Mouse (Mus musculus) right cerebral cortex, postnatal 4 days (tissue): Measurements from ENCODE around the gene Serpina1e.

Experiments
- DNase-seq: peaks from one replicate; pipeline ENCODE4 v3.0.0-alpha.2; 2022

Serpina1e gene

DNA sequence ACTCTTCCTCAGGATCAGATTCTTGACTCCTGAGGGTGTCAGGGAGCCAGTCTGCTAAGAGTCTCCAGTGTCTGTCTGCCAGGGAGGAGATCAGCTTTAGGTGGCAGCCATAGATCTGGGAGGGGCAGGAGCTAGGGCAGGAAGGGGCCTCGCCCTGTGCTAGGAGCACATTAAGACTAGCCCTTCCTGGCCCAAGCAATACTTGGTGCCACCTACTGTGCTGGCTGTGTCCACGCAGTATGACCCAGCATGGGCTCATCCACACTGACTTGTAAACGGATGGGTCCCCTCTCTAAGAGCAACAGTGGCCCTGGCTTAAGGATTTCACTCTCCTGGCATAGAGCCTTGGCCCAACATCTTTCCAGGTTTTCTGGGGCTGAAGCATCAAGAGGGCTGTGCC, at the start of gene Serpina1e:
Gene Serpina1e (minus strand): TSS at position 178 of the 400 bp plus-strand sequence.
- DNase-seq: no peak

DNA sequence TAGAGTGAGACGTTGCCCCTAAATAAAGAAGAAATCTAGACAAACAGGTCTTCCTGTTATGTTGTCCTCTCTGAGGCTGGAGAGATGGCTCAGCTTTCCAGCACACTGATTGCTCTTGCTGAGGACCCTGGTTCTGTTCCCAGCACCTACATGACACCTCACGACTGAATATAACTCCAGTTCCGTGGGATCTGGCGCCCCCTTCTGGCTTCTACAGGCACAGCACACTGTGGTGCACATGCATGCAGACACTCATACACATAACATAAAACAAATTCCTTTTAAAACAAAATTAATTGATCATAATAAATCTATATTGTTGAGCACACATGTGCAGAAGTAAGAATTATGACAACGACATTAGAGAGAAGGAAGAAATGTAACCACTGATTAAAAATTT, 45.9 kb upstream of the Serpina1e start:
- DNase-seq: no peak

DNA sequence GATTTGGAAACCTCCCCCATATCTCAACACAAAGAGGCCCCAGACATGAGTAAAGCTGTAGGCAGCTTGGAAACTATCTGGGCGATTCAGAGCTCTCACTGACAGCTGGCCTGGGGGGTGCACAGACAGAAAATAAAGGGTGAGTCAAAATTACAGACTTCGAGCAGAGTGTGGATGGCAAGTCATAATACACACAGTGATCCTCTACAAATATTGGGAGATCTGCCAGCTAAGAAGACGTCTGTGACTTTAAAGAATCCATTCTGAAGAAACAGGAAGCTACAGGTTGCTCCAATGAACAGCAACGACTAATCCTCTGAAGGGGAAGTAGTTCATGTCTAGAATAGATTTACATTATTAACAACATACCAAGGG, 44.5 kb upstream of the Serpina1e start:
- no peak for DNase-seq

DNA sequence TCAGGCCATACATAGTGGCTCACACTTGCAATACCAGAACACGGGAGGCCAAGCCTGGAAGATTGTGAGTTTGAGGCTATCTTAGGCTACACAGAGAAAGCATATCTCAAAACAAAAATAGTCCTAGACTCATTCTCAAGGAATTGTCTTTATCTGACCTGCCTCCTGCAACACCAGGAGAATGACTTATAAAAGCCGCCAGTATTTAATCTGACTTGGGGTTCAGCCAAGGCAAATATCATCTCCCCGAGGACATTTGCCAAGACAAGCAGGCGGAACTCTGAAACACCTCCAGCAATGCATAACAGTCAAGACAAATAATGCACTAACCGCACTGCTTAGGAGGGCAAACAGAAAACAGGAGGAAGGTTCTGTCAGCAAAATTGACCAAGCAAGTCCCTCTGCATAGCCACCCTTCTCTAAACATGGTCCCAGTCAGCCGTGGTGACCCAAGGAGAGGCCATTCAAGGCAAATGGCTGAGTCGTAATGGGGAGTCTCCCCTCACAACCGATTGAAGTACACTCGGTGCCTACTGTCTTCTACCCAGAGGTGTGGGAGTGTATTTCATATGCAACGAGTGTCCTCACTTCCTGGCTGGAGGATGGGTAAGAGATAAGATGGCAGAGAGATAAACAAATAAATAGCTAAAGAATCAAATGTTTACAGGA, 43.9 kb upstream of the Serpina1e start:
- DNase-seq: no peak

DNA sequence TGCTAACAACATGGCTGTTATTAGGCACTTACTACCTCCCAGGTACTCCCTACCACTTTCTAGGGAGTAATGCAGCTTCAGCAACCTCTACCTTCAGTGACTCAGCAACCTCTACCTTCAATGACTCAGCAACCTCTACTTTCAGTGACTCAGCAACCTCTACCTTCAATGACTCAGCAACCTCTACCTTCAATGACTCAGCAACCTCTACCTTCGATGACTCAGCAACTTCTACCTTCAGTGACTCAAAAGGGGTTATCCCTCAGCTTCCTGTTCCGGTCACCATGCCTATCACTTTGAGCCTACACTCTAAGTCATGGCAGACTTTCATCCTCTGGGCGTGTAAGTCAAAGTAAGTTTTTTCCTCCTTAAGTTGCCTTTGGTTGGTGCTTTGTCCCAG, 41.8 kb upstream of the Serpina1e start:
- DNase-seq: no peak

DNA sequence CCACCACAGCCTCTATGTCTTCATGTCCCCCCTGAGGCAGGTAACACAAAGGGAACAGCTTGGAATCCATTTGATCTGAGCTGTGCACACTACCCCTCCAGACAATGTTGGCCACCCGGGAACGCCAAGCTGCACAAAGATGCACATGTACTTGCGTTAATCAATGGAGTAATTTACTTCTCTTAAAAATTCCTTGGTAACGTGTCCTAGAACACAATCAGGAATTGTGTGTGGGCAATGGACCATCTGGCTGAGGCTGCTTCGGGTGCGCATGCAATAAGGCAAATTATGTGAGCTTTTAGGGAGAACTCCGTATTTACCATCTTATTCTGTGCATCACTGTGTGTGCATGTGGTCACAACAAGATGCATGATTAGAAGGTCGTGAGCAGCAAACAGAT, 40.8 kb upstream of the Serpina1e start:
- no peak for DNase-seq

DNA sequence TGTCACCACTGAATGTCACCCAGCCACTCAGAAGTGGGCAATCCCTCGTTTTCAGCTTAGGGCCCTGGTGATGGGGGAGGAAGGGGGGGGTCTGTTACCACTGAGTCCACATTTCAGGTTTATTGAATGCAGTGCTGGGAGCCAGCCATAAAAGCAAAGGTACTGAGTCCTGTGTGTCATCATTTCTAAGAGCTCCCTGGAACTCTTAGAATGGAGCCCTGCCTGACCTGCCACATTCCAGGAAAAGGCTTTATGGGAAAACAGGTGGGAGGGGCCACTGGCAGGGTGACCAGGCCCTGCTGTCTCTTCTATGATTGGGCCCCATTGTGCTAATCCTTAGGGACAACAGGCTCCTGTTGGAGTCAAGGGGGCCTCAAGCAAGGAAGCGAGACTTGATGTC, 37.7 kb upstream of the Serpina1e start:
- DNase-seq: no peak

DNA sequence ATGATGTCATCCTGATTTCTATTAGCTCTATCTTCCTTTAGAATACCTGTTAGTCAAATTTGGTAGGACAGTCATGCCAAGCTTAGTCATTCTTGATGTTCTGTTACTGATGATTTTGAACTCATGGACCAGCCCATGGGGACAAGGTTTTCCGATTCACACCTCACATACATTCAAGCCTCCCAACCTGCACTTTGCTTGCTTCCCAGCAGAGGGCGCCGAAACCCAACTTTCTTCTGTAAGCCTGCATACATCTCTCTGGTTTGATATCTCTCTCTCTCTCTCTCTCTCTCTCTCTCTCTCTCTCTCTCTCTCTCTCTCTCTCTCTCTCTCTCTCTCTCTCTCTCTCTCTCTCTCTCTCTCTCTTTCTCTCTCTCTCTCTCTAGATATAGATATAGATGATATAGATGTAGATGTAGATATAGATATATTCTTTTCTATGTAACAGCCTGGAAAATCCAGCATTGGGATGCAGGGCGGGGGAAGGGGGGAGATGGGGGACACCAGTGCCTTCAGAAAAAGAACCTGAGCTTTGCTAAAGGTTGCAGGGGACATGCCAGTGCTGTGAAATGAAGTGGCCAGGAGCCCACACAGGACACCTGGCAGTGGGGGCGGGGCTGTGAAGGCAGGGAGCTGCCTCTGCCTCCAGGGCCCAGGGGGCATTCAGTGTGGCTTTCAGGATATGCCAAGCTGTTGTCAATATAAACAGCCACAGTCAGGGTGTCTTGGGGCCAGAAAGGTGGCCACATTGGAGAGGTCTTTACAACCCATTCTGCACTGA, 36.7 kb upstream of the Serpina1e start:
- peak; percentile 80 for DNase-seq

DNA sequence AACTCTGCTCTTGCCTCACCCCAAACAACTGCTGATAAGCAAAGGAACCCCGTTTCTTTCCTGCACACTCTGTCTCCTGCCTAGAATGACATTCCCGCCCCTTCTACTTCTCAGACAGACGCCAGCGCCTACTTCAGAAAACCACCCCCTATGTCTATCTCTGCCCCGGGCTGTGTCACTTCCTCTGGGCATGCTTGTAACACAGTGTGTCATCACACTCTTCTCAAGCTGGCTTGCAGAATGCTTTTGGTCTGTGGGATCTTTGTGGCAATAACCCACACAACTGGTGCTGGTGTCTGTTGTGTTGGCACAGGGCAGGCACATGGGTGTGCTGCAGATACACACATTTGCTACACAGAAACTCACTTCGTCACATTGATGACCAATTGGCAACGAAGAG, 34.2 kb upstream of the Serpina1e start:
- no peak for DNase-seq

DNA sequence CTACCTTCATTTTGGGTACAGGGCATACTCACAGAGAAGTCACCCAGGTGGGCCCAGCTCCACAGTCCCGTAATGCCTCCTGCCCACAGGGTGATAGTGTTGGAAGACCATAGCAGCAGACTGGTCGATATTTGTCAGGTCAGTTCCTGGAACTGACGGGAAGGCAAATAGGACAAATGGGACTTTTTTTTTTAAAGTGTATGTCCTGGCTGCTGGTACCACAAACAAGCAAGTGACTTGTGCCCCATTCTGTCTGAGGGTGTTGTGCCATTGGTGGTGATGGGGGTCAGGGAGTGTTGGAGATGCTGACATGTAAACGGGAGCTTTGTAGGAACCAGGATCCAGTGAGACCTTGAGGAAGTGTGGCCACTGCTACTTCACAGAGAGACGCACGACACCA, 31.1 kb upstream of the Serpina1e start, which contains the start of gene Serpina11:
Gene Serpina11 (minus strand): TSS at position 101 of the 400 bp plus-strand sequence.
- DNase-seq: no peak

DNA sequence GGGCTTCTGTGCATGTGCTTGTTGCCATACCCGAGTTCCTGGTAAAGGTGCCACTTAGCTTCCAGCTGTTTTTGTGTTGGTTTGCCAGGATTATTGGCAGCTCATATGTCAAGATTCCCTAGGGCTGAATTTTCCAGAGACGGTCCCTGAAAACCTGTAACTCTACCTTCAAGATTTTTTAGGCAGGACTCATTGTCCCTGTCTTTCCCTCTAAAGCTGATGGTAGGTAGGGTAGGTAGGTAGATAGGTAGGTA, 30.7 kb upstream of the Serpina1e start:
- no peak for DNase-seq

DNA sequence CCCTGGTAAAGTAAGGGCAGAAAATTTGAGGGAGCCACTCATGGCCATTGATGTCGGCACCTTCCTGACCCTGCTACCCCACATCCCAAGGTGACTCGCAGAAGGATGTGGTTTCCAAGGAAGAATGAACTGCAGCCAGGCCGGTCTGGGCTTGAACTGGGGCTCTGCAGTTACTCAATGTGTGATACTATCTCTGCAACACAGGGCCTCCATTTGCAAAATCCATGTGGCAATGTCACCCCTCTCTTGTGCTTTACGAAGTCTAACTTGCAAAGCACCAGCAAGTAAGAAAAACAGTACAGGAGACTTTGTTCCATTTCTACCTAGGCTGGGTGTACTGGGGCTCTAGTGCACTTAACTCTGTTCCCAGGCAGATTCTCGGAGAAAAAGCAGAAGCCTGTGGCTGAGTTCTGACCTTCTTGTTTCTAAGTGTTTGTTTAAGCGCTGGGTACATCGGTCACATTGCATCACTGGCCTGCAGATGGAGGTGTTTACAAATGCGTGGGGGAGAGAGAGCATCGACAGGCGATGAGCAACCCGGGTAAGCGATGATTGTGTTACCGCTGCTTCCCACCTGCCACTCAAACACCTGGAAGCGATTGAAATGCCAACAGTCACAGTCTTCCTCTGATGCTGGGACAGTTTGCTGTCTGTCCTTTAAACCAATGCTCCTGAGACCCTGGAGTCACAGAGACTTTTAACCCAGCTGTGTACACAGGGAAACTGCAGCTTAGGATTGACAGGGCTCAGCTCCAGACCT, 30.2 kb upstream of the Serpina1e start:
- DNase-seq: no peak

DNA sequence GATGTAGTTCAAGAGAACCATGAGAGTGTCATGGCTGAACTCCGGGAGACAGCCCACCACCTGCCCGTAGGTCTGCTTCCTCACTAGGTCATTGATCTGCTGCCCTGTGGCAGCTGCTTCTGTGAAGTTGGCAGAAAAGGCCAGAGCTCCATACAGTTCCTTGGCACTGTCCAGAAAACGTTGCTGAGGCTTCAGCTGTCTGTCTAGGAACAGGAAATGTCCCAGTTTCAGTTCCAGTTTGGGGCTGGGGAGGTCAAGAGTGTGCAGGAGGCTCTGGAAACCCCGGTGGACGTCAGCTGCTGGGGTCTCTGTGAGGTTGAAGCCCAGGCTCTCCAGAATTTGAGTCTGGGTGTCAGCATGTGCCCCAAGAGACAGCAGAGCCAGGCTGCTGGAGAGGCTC, 27.1 kb upstream of the Serpina1e start:
- DNase-seq: no peak

DNA sequence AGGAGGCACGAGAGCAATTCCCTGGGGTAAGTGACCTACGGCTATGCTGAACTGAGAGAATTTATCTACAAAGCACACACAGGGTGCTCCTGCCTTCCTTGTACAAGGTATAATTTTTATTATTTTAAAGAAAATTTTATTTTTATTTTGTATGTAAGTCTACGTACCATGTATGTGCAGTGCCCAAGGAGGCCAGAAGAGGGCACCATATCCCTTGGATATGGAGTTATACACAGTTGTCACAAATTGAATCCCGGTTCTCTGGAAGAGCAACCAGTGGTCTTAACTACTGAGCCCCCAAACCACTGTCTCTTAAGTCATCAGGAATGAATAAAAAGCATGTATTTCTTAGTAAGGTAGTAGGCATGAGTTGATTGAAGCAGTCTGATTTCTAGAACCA, 26.2 kb upstream of the Serpina1e start:
- DNase-seq: peak; percentile 81

DNA sequence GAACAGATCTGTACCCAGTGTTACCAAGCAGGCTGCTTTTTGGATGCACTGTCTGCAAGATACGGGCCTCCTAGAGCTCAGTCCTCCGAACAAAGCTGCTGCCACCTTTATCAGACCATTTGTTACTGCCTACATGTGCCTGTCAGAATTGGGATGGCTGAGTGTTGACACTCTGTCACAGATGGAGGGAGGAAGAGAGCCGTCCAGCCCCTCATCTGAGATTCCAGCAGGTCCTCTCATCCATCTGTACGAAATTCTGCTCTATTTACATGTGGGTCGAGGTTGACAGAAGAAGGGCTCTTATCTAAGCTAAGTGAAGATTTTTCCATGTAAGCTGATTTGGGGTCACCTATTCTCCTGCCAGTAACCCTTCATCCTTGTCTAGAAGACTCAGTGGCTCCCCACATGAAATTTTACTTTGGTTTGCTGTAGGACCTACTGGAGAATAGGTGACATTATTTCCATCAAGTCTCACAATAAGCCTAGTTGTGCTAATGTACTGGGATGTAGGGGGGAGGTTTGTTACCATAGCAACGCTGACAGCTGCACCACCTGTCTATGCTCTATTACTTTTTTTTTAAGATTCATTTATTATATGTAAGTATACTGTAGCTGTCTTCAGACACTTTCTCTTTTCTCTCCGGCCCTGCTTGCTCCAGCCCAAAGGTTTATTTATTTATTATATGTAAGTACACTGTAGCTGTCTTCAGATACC, 23.0 kb upstream of the Serpina1e start:
- DNase-seq: no peak

DNA sequence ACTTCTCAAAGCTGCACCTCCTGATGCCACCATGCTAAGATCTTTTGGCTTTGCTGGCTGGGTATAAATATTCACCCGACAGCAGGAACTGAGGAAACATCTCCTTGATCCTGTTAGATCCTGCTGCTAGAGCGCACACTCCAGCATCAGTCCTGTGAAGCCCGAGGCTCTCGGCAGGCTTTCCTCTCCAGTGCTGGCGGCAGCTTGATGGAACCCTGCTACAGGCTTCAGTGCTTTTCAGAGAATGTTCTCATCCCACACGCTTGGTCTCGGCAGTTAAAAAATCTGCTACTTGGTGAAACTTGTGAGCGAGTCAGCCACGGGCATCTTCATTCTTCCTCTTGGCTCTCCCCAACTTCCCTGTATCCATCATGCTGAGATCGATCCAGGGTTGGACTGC, 19.5 kb upstream of the Serpina1e start:
- DNase-seq: no peak

DNA sequence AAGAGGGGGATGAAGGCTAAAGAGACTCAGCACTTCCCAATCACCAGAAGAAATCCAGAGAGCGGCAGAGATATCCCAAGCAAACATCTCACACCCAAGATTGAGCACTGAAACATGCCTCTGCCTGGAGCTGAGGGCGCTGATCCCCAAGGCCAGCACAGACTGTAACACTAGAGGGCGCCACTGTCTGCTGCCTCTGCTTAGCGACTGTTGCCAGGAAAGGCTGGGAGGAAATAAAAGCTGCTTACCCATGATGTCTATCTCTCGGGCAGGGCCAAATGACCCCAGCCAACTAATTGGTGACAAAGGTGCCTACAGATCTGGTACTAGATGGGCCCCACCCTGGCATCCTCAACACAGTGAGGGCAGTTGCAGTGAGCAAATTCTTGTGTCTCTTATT, 19.1 kb upstream of the Serpina1e start:
- no peak for DNase-seq

DNA sequence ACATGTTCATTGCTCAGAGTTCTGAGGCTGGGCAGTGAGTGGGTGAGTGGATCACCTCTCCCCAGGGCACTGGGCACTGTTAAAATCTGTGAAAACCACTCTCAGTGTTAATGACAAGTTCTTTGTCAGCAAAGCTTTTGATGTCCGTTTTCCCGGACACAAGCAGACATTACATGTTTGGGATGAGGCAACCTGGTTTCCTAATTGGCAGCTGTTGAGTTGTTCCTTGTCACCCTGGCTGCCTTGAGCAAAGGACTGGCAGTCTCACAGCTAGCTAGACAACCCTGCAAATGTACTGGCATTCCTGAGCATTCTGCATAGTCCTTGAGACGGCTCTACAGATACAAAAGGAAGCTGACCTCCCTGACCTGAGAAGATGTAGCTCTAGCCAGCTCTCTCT, 18.3 kb upstream of the Serpina1e start:
- DNase-seq: no peak

DNA sequence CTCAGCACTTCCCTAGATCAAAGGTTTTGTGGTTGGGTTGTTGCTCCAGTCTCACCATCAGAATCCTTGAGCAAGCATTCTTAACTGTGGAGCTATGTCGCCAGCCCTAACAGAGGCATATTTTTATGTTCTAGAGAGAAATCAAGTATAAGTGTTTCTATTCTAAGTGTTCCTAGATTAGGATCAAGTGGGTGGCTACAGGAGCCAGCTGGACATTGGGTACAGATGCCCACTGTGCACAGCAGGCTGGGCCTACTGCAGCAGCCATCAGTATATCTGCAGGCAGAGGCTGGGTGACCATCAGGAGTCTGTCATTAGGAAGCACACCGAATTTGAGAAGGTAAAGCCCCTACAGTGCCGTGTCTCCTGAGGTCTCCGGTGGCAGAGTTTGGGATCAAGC, 12.3 kb upstream of the Serpina1e start:
- DNase-seq: no peak

DNA sequence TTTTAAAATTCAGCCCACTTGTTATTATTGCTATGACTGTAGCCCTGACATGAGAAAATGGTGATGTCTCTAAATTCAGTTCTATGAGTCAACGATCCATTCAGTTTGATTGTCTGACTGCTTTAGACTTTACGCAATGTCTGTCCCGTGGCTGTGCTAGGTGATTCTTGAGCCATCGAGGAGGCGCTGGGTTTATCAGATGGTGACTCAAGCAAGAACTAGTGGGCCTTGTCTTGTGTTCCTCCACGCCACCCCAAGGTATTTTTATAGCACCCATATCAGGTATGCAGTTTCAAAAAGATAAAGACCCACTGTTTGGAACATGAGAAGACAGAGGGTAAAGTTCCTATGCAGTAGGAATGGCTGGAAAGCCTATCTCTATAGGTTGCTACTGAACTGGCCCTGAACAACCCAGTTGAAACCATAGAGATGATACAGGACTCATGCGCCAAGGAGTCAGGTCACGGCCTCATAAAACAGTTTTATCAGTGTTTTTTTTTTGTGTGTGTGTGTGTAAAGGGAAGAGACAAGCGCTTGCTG, 10.9 kb upstream of the Serpina1e start:
- DNase-seq: no peak

DNA sequence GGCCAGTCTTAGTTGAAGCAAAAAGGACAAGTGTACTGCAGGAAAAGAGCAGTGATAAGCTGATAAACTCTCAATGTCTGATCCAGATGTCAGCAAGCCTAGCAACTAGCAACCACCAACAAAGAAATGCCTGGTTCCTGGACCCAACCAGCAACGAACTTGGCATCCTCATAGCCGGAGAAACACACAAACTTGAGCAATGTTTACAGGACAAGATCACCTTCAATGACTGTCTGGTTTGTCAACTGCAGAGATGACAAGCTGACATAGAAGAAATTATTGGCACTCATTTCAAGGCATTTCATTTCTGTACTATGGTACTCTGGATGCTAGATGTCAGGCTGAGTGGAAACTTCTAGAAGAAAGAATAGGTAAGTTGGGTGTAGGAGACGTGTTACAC, 8.0 kb upstream of the Serpina1e start:
- DNase-seq: no peak

DNA sequence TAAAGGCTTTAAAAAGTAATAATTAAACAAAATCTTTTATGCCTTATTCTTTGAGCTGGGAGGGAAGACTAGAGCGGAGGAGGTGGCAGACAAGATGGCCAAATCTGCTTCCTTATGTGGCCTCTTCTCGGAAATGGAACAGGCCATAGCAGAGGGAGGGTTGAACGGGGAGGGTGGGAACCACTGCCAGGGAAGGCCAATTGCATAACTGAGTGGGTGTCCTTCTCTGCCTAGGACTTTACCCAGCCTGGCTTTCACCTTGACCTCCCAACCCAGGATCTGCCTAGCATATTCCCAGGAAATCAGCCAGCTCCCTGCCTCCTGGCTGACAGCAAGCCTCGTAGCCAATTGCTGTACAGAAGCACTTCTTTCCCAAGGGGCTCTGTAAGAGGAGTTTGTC, 4.5 kb upstream of the Serpina1e start:
- DNase-seq: no peak

DNA sequence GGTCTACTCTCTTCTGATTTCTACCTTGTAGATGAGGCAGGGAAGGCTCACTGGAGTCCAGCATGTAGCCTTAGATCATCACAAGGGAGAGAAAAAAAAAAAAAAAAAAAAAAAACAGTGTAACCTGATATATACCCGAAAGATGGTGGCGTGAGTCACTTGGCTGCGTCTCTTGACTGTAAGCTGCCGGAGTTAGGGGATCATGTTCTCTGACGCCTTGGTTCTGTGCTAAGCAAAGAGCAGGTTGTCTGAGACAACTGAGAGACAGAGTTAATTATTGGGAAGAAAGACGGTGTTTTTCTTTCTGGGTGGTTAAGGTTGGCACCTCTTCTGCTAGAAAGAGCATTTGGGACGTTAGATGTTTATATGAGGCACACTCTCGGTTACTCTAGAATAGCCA, 4.1 kb upstream of the Serpina1e start:
- no peak for DNase-seq
